Mouse (Mus musculus): ENCODE results near the gene Qser1. TPM values are rescaled to one million over a fixed set of nuclear protein-coding genes. Genes with fewer than 3 reads are reported as not detected.

Gene Qser1
- 12.7 to 14.0 TPM (median 13.3 TPM) in 4 replicates for total RNA-seq (2023)

GRCm38 (mm10) chr2:104816371-104816827, at the start of gene Qser1:
Gene Qser1, minus strand, starts transcription at chr2:104816760.

GRCm38 (mm10) chr2:104849276-104849990, 32.9 kb upstream of the Qser1 start, which contains the start of gene Prrg4:
Gene Prrg4, minus strand, starts transcription at chr2:104849876.

GRCm38 (mm10) chr2:104742741-104743064, 73.9 kb downstream of the Qser1 start, which contains the start of gene Depdc7:
Gene Depdc7, minus strand, starts transcription at chr2:104742878.

GRCm38 (mm10) chr2:104716279-104716678, 100.3 kb downstream of the Qser1 start, which contains the start of gene Pin1rt1:
Gene Pin1rt1, minus strand, starts transcription at chr2:104716379.

GRCm38 (mm10) chr2:104711585-104712485, 104.7 kb downstream of the Qser1 start, which contains the start of gene Tcp11l1:
Gene Tcp11l1, minus strand, starts transcription at chr2:104712169.

Other genes with a start within 250 kb of the Qser1 start
- gene Cstf3, start 226.2 kb downstream of the Qser1 start, total RNA-seq (2023) = 54.0 to 61.6 TPM (median 58.4 TPM) in 4 replicates
- gene Tcp11l1, start 104.6 kb downstream of the Qser1 start, total RNA-seq (2023) = 2.2 to 4.2 TPM (median 3.5 TPM) in 4 replicates
- not detected in 4 replicates for gene Pin1rt1, start 100.4 kb downstream of the Qser1 start, total RNA-seq (2023)
- 0.33 TPM in 1 of 4 replicates, not detected in the others for gene Depdc7, start 73.9 kb downstream of the Qser1 start, total RNA-seq (2023)
- gene Prrg4, start 33.1 kb upstream of the Qser1 start, total RNA-seq (2023) = 8.4 to 12.2 TPM (median 10.4 TPM) in 4 replicates
- 3.2 to 3.4 TPM in 2 of 4 replicates, not detected in the others for gene Ccdc73, start 51.0 kb upstream of the Qser1 start, total RNA-seq (2023)
- gene Eif3m, start 200.3 kb upstream of the Qser1 start, total RNA-seq (2023) = 112 to 142 TPM (median 121 TPM) in 4 replicates